Mouse (Mus musculus): ENCODE measurements around the gene Tmprss5. TPM values are rescaled to one million over a fixed set of nuclear protein-coding genes. Genes with fewer than 3 reads are reported as not detected.

The Tmprss5 gene
- total and polyA plus RNA-seq, 3 experiments = 0.13 to 0.88 TPM; not detected in 1

DNA sequence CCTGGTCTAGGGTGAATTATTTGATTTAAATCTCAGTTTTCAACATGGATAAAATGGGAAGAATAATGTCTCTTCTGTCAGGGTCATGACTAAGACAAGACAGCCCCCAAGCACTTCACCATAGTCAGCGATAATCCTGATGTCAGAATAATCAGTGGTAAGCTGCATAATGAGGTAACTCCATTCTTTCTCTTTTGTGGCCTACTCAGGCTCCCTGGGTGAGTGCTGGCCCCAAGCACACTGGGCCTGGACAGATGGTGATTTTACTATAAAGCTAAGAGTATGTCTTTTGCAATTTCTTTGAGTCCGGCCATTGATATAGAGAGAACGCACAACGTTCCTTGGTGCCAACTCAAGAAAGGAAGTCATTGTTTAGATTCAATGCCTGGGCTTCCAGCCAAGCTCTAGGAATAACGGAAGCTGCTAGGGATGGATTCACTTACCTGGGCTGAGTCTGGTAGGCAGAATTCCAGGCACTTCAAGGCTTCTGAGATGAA, 49.5 kb downstream of the Tmprss5 start:
- no peaks in the 10 kb centered on the region for H3K27me3 ChIP-seq (ENCODE audit: control insufficient read depth, insufficient read depth, low read length)
- 58% methylated on average over 5 of the region's 5 CpGs for WGBS
- no peaks in the 10 kb centered on the region for H3K79me2 ChIP-seq (replicated peaks; ENCODE audit: control insufficient read depth, insufficient read depth, low read length)
- intact Hi-C loops (cut with DNase I) = no loop called here
- TF ChIP-seq EP300 (IDR thresholded peaks at IDR 0.05; ENCODE audit: insufficient read depth, low read depth, low read length) (no peak), POLR2A (IDR thresholded peaks at IDR 0.05; ENCODE audit: insufficient read depth, low read depth, low read length) (no peak), CTCF (IDR thresholded peaks at IDR 0.05) (no peak)
- H3K9ac ChIP-seq (ENCODE audit: low read depth, low read length) = no peak overlapping the region
- no peak for DNase-seq
- H3K4me3 ChIP-seq = no peak overlapping the region
- H3K36me3 ChIP-seq (ENCODE audit: control insufficient read depth, insufficient read depth, low read length) = no peaks in the 10 kb centered on the region
- H3K4me1 ChIP-seq (ENCODE audit: control insufficient read depth, insufficient read depth, low read length) = no peaks in the 10 kb centered on the region
- no peak overlapping the region for H3K27ac ChIP-seq

DNA sequence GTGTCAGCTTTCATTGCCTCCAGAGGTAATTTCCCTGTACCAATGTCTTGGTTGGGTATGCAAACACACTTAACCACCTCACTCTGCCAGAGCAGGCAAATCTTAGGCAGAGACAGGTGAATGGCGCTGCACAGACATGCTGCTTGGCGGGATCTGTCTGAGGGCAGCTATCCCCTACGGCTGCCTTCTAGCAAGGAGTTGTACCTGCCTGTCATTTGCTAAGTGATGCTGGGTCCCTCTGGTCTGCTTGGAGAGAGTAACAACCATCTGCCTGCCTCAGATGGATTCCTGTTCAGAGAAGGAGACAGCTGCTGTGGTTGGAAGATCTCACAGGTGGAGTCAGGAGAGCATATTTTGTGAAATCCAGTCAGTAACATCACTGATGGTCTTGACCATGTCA, 62.8 kb downstream of the Tmprss5 start:
- Histone ChIP-seq H3K36me3 (ENCODE audit: control insufficient read depth, insufficient read depth, low read length) (no peaks in the 10 kb centered on the region), H3K79me2 (replicated peaks; ENCODE audit: control insufficient read depth, insufficient read depth, low read length) (no peaks in the 10 kb centered on the region), H3K4me3 (no peak overlapping the region), H3K9ac (ENCODE audit: low read depth, low read length) (no peak overlapping the region), H3K27me3 (ENCODE audit: control insufficient read depth, insufficient read depth, low read length) (no peaks in the 10 kb centered on the region), H3K27ac (no peak overlapping the region), H3K4me1 (ENCODE audit: control insufficient read depth, insufficient read depth, low read length) (no peaks in the 10 kb centered on the region)
- intact Hi-C loops (cut with DNase I) = no loop called here
- DNase-seq = no peak
- TF ChIP-seq POLR2A (IDR thresholded peaks at IDR 0.05; ENCODE audit: insufficient read depth, low read depth, low read length) (no peak), EP300 (IDR thresholded peaks at IDR 0.05; ENCODE audit: insufficient read depth, low read depth, low read length) (no peak), CTCF (IDR thresholded peaks at IDR 0.05) (no peak)
- WGBS = 74% methylated on average over 3 of the region's 3 CpGs

DNA sequence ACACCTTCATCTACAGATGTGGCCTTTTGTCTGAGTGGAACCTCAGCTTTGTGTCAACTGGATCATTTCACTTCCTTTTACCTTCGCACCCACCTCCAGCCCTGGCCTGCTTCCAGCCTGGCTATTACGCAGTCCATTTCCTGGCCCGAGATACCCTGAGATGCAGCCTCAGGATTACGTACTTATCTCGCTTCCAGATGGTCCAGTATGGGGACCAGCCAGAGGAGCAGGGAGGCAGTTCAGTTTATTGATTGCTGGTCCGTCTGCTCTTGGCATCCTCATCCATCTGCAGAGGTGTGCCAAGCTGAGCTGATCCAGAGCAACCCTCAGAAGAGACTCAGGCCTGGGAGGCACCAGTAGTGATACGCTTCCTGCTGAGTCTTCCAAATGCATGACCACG, 64.7 kb downstream of the Tmprss5 start:
- no peak for DNase-seq
- TF ChIP-seq EP300 (IDR thresholded peaks at IDR 0.05; ENCODE audit: insufficient read depth, low read depth, low read length) = no peak
- TF ChIP-seq POLR2A (IDR thresholded peaks at IDR 0.05; ENCODE audit: insufficient read depth, low read depth, low read length) = no peak
- TF ChIP-seq CTCF (IDR thresholded peaks at IDR 0.05) = no peak
- no peaks in the 10 kb centered on the region for H3K79me2 ChIP-seq (replicated peaks; ENCODE audit: control insufficient read depth, insufficient read depth, low read length)
- H3K27me3 ChIP-seq (ENCODE audit: control insufficient read depth, insufficient read depth, low read length) = no peaks in the 10 kb centered on the region
- intact Hi-C loops (cut with DNase I) = no loop called here
- H3K9ac ChIP-seq (ENCODE audit: low read depth, low read length) = no peak overlapping the region
- no peak overlapping the region for H3K4me3 ChIP-seq
- no peak overlapping the region for H3K27ac ChIP-seq
- H3K36me3 ChIP-seq (ENCODE audit: control insufficient read depth, insufficient read depth, low read length) = no peaks in the 10 kb centered on the region
- H3K4me1 ChIP-seq (ENCODE audit: control insufficient read depth, insufficient read depth, low read length) = no peaks in the 10 kb centered on the region
- WGBS = 61% methylated on average over 8 of the region's 8 CpGs

DNA sequence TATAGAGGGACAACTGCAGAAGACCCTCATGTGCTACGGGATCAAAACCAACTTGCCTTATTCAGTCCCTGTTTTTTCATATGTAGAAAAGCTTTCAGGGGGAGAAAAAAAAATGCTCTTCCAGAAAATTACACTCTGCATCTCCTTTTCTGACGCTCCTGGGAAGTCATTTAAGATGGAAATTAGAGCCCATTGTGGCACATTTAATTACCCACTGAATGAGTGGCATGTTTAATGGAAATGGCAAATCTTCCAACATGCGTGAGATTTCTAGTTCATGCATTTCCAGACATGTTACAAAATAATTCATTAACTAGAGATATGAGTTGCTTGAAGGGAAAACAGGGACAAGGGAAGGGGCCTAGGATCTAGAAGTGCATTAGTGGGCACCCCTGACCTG, 66.0 kb downstream of the Tmprss5 start:
- Histone ChIP-seq H3K36me3 (ENCODE audit: control insufficient read depth, insufficient read depth, low read length) (no peaks in the 10 kb centered on the region), H3K79me2 (replicated peaks; ENCODE audit: control insufficient read depth, insufficient read depth, low read length) (no peaks in the 10 kb centered on the region), H3K27me3 (ENCODE audit: control insufficient read depth, insufficient read depth, low read length) (no peaks in the 10 kb centered on the region), H3K27ac (no peak overlapping the region), H3K9ac (ENCODE audit: low read depth, low read length) (no peak overlapping the region), H3K4me1 (ENCODE audit: control insufficient read depth, insufficient read depth, low read length) (no peaks in the 10 kb centered on the region), H3K4me3 (no peak overlapping the region)
- WGBS = 63% methylated on average over 3 of the region's 3 CpGs
- TF ChIP-seq EP300 (IDR thresholded peaks at IDR 0.05; ENCODE audit: insufficient read depth, low read depth, low read length) = no peak
- TF ChIP-seq CTCF (IDR thresholded peaks at IDR 0.05) = no peak
- TF ChIP-seq POLR2A (IDR thresholded peaks at IDR 0.05; ENCODE audit: insufficient read depth, low read depth, low read length) = no peak
- intact Hi-C loops (cut with DNase I) = no loop called here
- no peak for DNase-seq

Other genes starting within 250 kb of the Tmprss5 start
- gene Zbtb16, start 245.0 kb upstream of the Tmprss5 start, total RNA-seq (2021) = 100 to 1,000 TPM; 149 to 150 TPM
- 15.7 and 23.7 TPM in 2 replicates for gene Zbtb16, start 245.0 kb upstream of the Tmprss5 start, polyA plus RNA-seq (2012; rRNA removed)
- under 1 TPM in 1 of 2 experiments, not detected in 1; 0.25 TPM for gene Htr3a, start 170.2 kb upstream of the Tmprss5 start, total RNA-seq (2021)
- 1.6 and 1.8 TPM in 2 replicates for gene Htr3a, start 170.2 kb upstream of the Tmprss5 start, polyA plus RNA-seq (2012; rRNA removed)
- gene Htr3b, start 116.3 kb upstream of the Tmprss5 start, total RNA-seq (2021) = not detected
- gene Htr3b, start 116.3 kb upstream of the Tmprss5 start, polyA plus RNA-seq (2012; rRNA removed) = 0.06 TPM in 2 replicates
- gene Usp28, start 95.9 kb upstream of the Tmprss5 start, total RNA-seq (2021) = 100 to 1,000 TPM; 113 to 130 TPM
- gene Usp28, start 95.9 kb upstream of the Tmprss5 start, polyA plus RNA-seq (2012; rRNA removed) = 72.8 and 144 TPM in 2 replicates
- 10 to 100 TPM; 11.1 to 12.4 TPM for gene Zw10, start 25.6 kb upstream of the Tmprss5 start, total RNA-seq (2021)
- 7.1 and 15.2 TPM in 2 replicates for gene Zw10, start 25.6 kb upstream of the Tmprss5 start, polyA plus RNA-seq (2012; rRNA removed)
- not detected for gene Gm4894, start 169.3 kb downstream of the Tmprss5 start, total RNA-seq (2021)
- gene Gm4894, start 169.3 kb downstream of the Tmprss5 start, polyA plus RNA-seq (2012; rRNA removed) = not detected in 2 replicates

All from heart, adult 2 months (tissue).